7 mouse cellular contexts compared by ENCODE assay signal in the genomic region with DNA sequence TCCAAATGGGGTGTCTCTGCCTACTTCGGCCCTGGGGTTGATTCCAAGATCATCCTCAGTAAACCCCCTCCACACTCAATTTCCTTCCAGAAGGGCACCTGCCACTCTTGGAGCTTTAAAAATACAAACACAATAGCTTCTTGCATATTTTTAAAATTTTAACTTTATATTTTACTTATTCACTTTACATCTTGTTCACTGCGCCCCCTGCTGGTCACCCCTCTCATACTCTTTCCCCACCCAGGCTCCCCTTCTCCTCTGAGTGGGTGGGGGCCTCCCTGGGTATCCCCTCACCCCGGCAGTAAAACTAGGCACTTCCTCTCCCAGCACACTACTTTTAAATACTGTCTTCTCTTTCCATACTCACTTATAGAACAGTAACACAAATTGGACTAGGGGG.
DNase-seq lines count a peak whose midpoint lies in the region; TF ChIP-seq lines count a peak whose summit lies in the region.

No protein-coding gene starts in this region.

- TF ChIP-seq POLR2A in bone marrow macrophage, adult 2 months (IDR thresholded peaks at IDR 0.05; ENCODE audit: borderline replicate concordance, low read depth, low read length), result no peak

- H3K4me1 ChIP-seq in bone marrow macrophage, adult 2 months (ENCODE audit: control insufficient read depth, insufficient read depth, low read length), result no peaks in the 10 kb centered on the region

- no peak overlapping the region for H3K4me3 ChIP-seq in bone marrow macrophage, adult 2 months (ENCODE audit: insufficient read depth, low read length)

- peak; percentile 49 for DNase-seq in kidney, adult 18-20 months
- no peak for DNase-seq in kidney, postnatal 14 days
- DNase-seq in CD8-positive naive resting alpha-beta T cell, adult 2 months (ENCODE audit: low read depth in 2 of 2, low spot score in 2 of 2), result peak; percentile 5
- DNase-seq in lung, postnatal 36 days, result peak; percentile 83
- DNase-seq in adipocyte (ENCODE audit: low spot score), result no peak
- DNase-seq in cerebellum, adult 11 months, result no peak

- no peak overlapping the region for H3K27ac ChIP-seq in bone marrow macrophage, adult 2 months (ENCODE audit: insufficient read depth, low read depth, low read length)

- TF ChIP-seq CTCF in bone marrow macrophage, adult 2 months (IDR thresholded peaks at IDR 0.05; ENCODE audit: low read depth, low read length), result peak; percentile 54; the same call in 1 of the 2 replicates

Comparison
In these comparisons a context has a peak if more than half of its experiments do, and no peak if none do; other contexts are left out.
1. DNase-seq: peak in kidney, adult 18-20 months (single experiment), CD8-positive naive resting alpha-beta T cell, adult 2 months (2 of 2) and lung, postnatal 36 days (single experiment); none in kidney, postnatal 14 days (single experiment), adipocyte (single experiment) and cerebellum, adult 11 months (single experiment).